Mouse (Mus musculus) liver, embryonic 11.5 days (tissue): ENCODE results near the gene C6. TPM values are rescaled to one million over a fixed set of nuclear protein-coding genes. Genes with fewer than 3 reads are reported as not detected.

Experiments
- ATAC-seq: fragments of 200-750 bp; cut with Nextera tagmentation; replicated peaks from 2 replicates; pipeline ENCODE4 v1.8.0; 2017; ENCODE audit warnings: moderate number of reproducible peaks, mild to moderate bottlenecking, moderate TSS enrichment, moderate library complexity; ENCODE audit not compliant: low FRiP score
- DNase-seq: peaks from one replicate; pipeline ENCODE4 v3.0.0-alpha.2; 2017; ENCODE audit warnings: low spot score
- H3K27ac ChIP-seq: fragments of 300-500 bp; sonication (generic); 2 replicates; pipeline ENCODE4 v1.5.1; 2014; ENCODE audit warnings: mild to moderate bottlenecking, low read depth, low read length, control low read depth
- H3K27me3 ChIP-seq: fragments of 300-500 bp; sonication (generic); replicated peaks from 2 replicates; pipeline ENCODE4 v1.6.1; 2014; ENCODE audit warnings: low read length, mixed read lengths; ENCODE audit not compliant: control insufficient read depth, insufficient read depth
- H3K36me3 ChIP-seq: fragments of 300-500 bp; sonication (generic); 2 replicates; pipeline ENCODE4 v1.6.1; 2014; ENCODE audit warnings: mild to moderate bottlenecking, low read length, moderate library complexity, mixed read lengths; ENCODE audit not compliant: control insufficient read depth, insufficient read depth
- H3K4me1 ChIP-seq: fragments of 300-500 bp; sonication (generic); replicated peaks from 2 replicates; pipeline ENCODE4 v1.6.1; 2014; ENCODE audit warnings: low read length, mixed read lengths; ENCODE audit not compliant: control insufficient read depth, insufficient read depth
- H3K4me2 ChIP-seq: fragments of 300-500 bp; sonication (generic); 2 replicates; pipeline ENCODE4 v1.6.1; 2014; ENCODE audit warnings: mild to moderate bottlenecking, control low read depth, moderate library complexity
- H3K4me3 ChIP-seq: fragments of 300-500 bp; sonication (generic); 2 replicates; pipeline ENCODE4 v1.5.1; 2014; ENCODE audit warnings: low read depth, low read length, control low read depth
- H3K9ac ChIP-seq: fragments of 300-500 bp; sonication (generic); 2 replicates; pipeline ENCODE4 v1.6.1; 2014; ENCODE audit warnings: low read depth, low read length, control low read depth
- H3K9me3 ChIP-seq: fragments of 300-500 bp; sonication (generic); 2 replicates; pipeline ENCODE4 v1.6.1; 2016; ENCODE audit warnings: low read length, inconsistent platforms, mixed read lengths; ENCODE audit not compliant: control insufficient read depth
- WGBS: fragments of 180-500 bp; shearing (Covaris S2); extraction: QIAGEN DNeasy Blood & Tissue Kit; methylation state at CpG from one replicate; pipeline ENCODE4 v1.1.7; 2014; 5-methylcytosine and 5-hydroxymethylcytosine counted together
- polyA plus RNA-seq: library from polyadenylated mRNA; unstranded; fragments of >200 nt; fragmentation: Nextera tagmentation; extraction: Ambion mirVana; gene quantifications from 2 replicates; pipeline ENCODE4 v1.2.1, GENCODE M21; 2014

The C6 gene
- polyA plus RNA-seq, 1 experiment from 2014 or later: not detected

DNA sequence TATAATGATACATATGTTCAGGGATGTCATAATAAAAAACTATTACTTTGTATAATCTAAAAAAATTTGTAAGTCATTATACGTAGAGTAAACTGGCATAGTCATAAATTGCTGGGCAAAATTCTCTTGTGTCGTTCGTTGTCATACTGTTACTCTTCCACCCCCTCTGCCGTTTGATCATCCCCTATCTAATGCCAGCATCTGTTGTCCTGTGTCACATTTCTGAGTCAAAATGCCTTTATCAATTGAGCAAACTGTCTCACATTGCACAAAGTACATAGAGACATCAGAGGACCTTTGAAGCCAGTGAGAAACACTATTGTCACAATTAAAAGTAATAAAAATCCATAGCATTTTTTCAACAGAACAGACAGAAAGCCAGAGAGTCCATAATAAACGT is 88.0 kb downstream of the C6 start:
- Histone ChIP-seq H3K27me3 (no peaks in the 10 kb centered on the region), H3K4me3 (no peak overlapping the region), H3K4me2 (no peak overlapping the region), H3K36me3 (no peaks in the 10 kb centered on the region), H3K27ac (no peak overlapping the region), H3K9ac (no peak overlapping the region), H3K4me1 (no peaks in the 10 kb centered on the region), H3K9me3 (no peaks in the 10 kb centered on the region)
- 83% methylated on average over 5 of the region's 5 CpGs for WGBS
- ATAC-seq: no peak
- no peak for DNase-seq

DNA sequence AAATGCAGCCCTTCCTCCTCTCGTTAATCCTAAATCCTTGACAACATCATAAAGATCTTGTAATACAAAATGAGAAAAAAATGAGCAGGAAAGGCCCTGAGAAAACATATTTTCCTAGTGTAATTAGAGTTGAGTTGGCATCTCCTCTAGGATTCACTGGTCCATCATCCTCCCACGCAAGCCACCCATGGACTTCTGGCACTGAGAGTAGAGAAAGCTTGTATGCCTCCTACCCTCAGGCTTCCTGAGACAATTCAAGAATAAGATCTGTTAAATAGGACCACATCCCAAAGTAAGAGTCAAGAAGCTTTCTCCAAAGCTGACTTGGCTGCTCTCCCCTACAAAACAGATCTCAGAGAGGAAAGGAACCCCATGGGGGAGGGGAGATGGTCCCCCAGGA is 88.7 kb downstream of the C6 start:
- no peak overlapping the region for H3K9ac ChIP-seq
- no peaks in the 10 kb centered on the region for H3K36me3 ChIP-seq
- H3K27me3 ChIP-seq: no peaks in the 10 kb centered on the region
- no peaks in the 10 kb centered on the region for H3K9me3 ChIP-seq
- ATAC-seq (no peak), DNase-seq (no peak)
- no peaks in the 10 kb centered on the region for H3K4me1 ChIP-seq
- no peak overlapping the region for H3K4me3 ChIP-seq
- no peak overlapping the region for H3K27ac ChIP-seq
- no peak overlapping the region for H3K4me2 ChIP-seq
- WGBS: 79% methylated on average over 2 of the region's 2 CpGs

DNA sequence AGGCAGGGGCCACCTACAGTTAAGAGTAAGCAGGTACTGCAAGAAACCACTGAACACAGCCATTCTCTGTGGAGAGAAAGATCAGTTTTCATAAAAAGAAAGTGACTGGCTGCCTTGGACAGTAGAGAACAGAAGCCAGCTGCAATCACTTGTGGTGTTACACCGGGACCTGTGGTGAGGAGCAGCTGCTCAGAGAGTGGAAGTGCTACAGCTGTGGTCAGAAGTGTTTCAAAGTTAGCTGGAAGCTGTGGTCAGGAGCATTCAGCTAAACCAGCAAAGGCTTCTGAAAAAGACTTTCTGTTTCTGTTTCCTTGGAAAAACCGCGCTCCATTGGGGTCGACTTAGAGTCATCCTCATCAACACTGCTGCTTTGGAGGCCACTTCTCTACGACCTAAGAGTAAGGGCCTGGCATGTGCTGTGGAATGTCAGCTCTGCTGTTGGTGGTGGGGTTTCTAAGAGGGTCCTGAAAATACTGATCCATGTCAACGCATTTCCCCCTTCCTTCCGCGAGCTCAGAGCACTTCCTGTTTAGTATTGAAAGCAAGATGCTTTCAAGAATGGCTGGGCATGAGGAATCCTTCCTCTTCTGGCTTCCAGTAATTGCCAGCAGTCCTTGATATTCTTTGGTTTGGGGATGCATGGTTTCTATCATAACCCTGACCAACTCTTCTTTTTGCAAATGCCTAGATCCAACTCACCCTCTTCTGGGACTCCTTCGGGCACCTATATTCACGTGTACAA is 89.9 kb downstream of the C6 start:
- WGBS: 62% methylated on average over 10 of the region's 10 CpGs
- Histone ChIP-seq H3K4me3 (no peak overlapping the region), H3K27me3 (no peaks in the 10 kb centered on the region), H3K27ac (no peak overlapping the region), H3K9ac (no peak overlapping the region), H3K4me2 (no peak overlapping the region), H3K4me1 (no peaks in the 10 kb centered on the region), H3K36me3 (no peaks in the 10 kb centered on the region), H3K9me3 (no peaks in the 10 kb centered on the region)
- ATAC-seq (no peak; the same call in 1 of the 2 replicates), DNase-seq (no peak)

DNA sequence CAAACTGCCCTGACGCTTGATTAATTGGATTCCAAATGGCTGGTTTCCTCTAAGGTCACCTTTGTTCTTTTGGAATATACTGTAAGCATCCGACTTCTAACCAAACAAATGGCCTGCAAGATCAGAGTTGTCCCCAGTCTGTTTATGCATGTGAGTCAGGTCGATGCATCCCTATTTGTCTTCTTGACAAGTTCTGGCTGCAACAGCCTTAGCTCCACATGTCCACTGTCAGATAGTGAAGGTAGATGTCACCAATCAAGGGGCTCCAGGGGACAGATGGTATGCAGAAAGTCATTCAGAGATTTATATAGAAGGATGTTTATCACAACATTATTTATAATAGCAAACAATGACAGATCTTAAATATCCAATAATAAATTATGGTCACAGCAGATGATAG is 91.5 kb downstream of the C6 start:
- no peak overlapping the region for H3K4me2 ChIP-seq

DNA sequence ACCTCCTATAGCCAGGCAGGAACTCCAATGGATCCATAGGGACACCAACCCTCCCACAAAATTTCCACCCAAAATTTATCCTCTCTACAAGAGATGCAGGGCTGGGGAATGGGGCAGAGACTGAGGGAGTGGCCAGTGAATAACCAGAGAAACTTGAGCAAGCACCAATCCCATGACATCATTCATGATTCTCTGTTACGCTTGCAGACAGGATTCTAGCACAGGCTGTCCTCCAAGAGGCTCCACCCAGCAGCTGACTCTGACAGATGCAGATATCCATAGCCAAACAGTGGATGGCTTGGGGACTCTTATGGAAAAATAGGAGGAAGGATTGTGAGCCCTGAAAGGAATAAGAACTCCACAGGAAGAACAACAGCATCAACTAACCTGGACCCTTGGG is 94.2 kb downstream of the C6 start:
- no peak for DNase-seq

More for the DNA sequence above, 91.5 kb downstream of the C6 start:
- ATAC-seq: no peak
- no peak for DNase-seq
- Histone ChIP-seq H3K27ac (no peak overlapping the region), H3K4me3 (no peak overlapping the region), H3K36me3 (no peaks in the 10 kb centered on the region), H3K9ac (no peak overlapping the region), H3K27me3 (no peaks in the 10 kb centered on the region), H3K4me1 (no peaks in the 10 kb centered on the region), H3K9me3 (no peaks in the 10 kb centered on the region)
- 57% methylated on average over 3 of the region's 3 CpGs for WGBS

DNA sequence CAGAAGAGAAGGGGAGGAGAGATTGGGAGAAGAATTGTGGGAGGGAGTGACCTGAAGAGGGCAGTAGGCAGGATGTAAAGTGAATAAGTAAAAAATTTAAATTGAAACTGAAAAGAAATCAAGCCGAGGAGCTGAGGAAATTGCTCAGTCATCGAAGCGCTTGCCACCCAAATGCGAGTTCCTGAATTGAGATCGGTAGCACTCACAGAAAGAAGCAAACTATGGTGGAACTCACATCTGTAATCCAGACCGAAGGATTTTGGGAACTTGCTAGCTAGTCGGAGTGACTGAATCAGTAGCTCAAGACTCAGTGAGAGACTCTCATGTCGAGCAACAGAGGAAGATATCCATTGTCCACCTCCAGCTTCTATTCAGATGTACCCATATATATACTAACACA is 94.8 kb downstream of the C6 start:
- no peak overlapping the region for H3K9ac ChIP-seq
- no peak overlapping the region for H3K4me2 ChIP-seq
- ATAC-seq (no peak), DNase-seq (no peak)
- no peak overlapping the region for H3K27ac ChIP-seq
- no peaks in the 10 kb centered on the region for H3K9me3 ChIP-seq
- no peaks in the 10 kb centered on the region for H3K27me3 ChIP-seq
- WGBS: 85% methylated on average over 8 of the region's 8 CpGs
- H3K4me3 ChIP-seq: no peak overlapping the region
- no peaks in the 10 kb centered on the region for H3K4me1 ChIP-seq
- H3K36me3 ChIP-seq: no peaks in the 10 kb centered on the region

More for the DNA sequence above, 94.2 kb downstream of the C6 start:
- Histone ChIP-seq H3K9ac (no peak overlapping the region), H3K36me3 (no peaks in the 10 kb centered on the region), H3K27ac (no peak overlapping the region), H3K4me3 (no peak overlapping the region), H3K4me1 (no peaks in the 10 kb centered on the region), H3K9me3 (no peaks in the 10 kb centered on the region), H3K27me3 (no peaks in the 10 kb centered on the region), H3K4me2 (no peak overlapping the region)
- no peak for ATAC-seq
- 70% methylated on average over 1 of the region's 1 CpGs for WGBS

DNA sequence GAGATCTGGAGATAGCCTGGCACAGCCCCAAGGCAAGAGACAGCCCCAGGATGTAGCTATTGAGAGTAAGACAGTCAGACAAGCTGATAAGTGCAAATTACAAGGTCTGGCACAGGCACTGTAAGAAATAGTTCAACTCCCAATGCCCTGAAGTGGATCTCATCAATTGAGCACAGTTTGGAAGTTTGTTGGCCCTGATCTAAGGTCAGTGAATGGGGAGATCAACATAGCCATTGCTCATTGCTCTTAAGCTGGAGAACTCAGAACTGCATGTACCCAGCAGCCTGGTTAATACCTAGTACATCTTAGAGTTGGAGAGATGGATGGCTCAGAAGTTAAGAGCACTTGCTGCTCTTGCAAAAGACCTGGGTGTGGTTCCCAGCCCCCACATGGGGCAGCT is 100.8 kb downstream of the C6 start:
- Histone ChIP-seq H3K9me3 (no peaks in the 10 kb centered on the region), H3K4me2 (no peak overlapping the region), H3K4me1 (no peaks in the 10 kb centered on the region), H3K9ac (no peak overlapping the region), H3K27me3 (no peaks in the 10 kb centered on the region), H3K27ac (no peak overlapping the region), H3K36me3 (no peaks in the 10 kb centered on the region), H3K4me3 (no peak overlapping the region)
- DNase-seq (no peak), ATAC-seq (no peak)

DNA sequence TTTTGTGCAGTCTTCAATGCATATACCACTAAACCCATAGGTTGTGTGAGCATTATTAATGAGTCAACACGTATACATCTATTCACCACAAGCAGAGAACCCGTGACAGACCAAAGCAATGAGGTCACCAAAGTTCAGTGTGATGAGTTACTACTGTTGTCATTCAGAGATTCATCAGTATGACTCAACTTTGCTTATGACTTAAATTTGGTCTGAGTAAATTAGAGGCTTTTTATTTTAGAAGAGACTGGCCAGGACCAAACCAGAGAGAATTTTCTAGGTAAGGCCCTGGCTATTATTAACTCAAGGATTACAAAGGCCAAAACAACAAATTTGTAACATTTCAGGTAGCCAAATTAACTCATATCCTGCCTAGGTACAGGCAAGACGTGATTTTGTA is 109.4 kb downstream of the C6 start:
- no peak overlapping the region for H3K4me2 ChIP-seq
- no peak for ATAC-seq
- no peaks in the 10 kb centered on the region for H3K36me3 ChIP-seq
- no peak overlapping the region for H3K4me3 ChIP-seq
- 76% methylated on average over 3 of the region's 3 CpGs for WGBS
- no peak for DNase-seq
- no peaks in the 10 kb centered on the region for H3K9me3 ChIP-seq
- no peaks in the 10 kb centered on the region for H3K4me1 ChIP-seq
- H3K27ac ChIP-seq: no peak overlapping the region
- no peaks in the 10 kb centered on the region for H3K27me3 ChIP-seq
- H3K9ac ChIP-seq: no peak overlapping the region

DNA sequence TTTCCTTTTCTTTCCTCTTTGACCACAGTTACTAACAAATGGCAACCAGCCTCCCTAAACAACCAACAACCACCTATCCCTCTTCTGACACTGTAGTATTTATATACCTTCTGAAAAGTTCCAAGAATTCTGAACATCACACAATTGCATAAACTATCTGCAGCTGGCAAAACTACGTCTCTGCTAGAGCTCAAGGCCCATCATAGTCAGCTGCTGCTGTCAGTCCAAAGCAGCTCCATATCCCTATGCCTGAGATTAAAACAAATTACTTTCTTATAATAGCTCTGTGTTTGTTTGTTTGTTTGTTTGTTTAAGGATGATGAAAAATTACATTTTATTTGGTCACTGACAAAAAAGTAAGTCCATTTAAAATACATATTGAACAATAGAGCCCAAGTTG is 123.0 kb downstream of the C6 start:
- Histone ChIP-seq H3K4me3 (no peak overlapping the region), H3K9ac (no peak overlapping the region), H3K27me3 (no peaks in the 10 kb centered on the region), H3K4me2 (no peak overlapping the region), H3K4me1 (no peaks in the 10 kb centered on the region), H3K27ac (no peak overlapping the region), H3K36me3 (no peaks in the 10 kb centered on the region), H3K9me3 (no peaks in the 10 kb centered on the region)
- 75% methylated on average over 1 of the region's 1 CpGs for WGBS
- no peak for ATAC-seq
- DNase-seq: no peak
